Mouse (Mus musculus) granulocyte monocyte progenitor cell, adult 5-6 weeks (primary cell): Measurements from ENCODE around the gene Tmprss6. TPM values are rescaled to one million over a fixed set of nuclear protein-coding genes. Genes with fewer than 3 reads are reported as not detected.

ENCODE experiments used
- ATAC-seq: replicated peaks from 2 replicates; pipeline ENCODE4 v1.8.0; 2016; ENCODE audit warnings: mild to moderate bottlenecking, moderate TSS enrichment, inconsistent platforms; ENCODE audit not compliant: poor library complexity, severe bottlenecking
- total RNA-seq, 2 experiments: library from RNA; stranded (forward) in 1 of 2; stranded (reverse) in 1 of 2; fragments of 200-712, 200-1000 nt in 1 of 2; fragments of >200 nt in 1 of 2; fragmentation: Nextera tagmentation in 1 of 2; gene quantifications; 2 replicates each; pipeline ENCODE4 v1.2.3; 2014 to 2017

Gene Tmprss6
- total RNA-seq (2014; fragmentation: Nextera tagmentation) (not detected in 2 replicates), total RNA-seq (2017) (not detected in 2 replicates)

DNA sequence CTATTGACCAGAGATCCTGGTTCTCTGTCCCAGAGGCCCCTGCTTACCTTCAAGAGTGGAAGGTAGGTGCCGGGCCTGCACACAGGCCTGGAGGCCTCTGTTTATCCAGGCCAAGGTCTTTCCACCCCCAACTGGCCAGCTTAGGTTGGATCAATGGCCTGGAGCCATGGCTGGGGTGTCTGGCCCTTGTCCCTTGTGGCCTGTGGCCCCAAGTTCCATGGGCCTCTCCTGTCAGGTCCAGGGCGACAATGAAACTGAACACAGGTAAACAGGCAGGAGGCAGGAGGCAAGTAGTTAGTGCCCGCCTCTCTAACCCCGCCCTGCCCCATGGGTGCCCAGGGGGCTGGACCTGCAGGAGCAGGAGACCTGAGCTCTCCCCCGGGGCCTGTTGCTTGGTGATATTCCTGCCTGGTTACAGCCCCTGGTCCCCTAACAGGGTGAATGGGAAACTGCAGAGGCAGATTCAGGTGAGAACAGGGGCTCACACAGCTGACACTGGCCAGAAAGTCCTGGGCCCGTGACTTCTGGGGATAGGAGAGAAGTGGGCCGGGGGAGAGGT, at the start of gene Tmprss6:
TSS of gene Tmprss6 (minus strand) at position 256 of the 559 bp plus-strand sequence.
- no peak for ATAC-seq

DNA sequence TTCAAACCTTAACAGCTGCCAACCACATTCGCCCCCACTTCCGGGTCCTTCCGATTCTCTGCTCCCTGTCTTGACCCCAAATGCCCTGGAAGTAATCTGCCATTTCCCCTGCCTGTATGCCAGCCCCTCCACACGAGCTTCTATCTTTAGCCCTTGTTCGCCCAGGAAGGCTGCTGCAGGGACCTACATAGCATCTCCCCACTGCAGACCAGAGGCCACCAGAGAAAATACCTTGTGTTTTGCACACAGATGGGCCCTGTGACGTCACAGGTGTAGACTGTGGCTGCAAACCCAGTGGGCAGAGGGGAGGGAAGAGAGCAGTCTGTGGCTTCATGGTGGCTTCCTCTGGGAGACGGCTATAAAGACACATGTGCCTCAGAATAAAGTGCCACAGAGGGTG, 49.8 kb upstream of the Tmprss6 start:
- no peak for ATAC-seq

DNA sequence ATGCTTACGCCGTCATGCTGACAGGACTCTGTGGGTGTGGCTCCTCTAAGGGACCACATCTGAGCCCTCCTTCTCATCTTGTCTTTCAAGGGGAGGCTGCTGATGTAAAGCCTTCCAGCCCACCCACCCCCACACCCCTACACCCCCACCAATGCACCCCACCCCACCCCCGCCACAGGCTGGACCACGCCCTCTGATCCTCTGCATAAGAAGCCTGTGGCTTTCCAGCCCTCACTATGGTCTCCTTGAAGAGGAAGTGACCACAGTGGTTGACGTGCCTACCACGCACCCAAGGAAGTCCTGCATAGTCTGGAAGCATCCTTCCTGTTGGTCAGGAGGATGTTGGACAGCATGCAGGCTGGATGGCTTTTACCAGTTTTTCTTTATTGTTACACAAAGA, 47.3 kb upstream of the Tmprss6 start:
- ATAC-seq: peak; percentile 62; the same call in 1 of the 2 replicates

DNA sequence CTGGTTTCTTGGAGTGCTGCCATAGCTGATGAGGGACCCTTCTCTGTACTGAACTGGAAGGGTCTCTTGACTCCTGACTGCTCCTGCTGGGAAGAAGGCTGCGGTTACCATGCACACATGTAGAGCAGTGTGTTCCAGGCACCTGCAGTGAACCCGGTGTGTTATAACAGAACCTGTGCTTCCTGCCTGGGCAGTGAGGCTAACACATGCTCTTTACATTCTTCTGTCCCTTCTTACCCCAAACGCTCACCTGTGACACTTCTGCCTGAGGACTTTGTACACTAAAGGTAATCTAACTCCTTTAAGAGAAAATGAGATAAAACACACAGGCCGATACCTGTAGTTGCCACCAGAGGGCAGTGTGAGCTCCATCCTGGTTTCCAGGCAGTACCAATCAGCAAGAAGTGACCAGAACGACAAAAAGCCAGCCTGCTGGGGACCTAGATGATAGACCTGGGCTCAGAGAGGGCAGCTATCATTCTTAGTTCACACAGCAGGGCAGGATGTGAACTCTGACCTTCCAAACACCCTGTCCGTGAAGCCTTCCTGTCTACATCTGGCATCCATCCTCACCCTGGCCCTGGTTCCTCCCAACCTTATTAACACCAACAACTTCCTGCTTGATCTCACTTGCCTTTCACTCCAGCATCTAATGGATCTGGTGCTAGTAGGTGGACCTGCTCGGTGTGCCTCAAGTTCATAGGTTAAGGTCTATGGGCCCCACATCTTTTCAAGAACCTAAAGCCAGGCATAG, 46.1 kb upstream of the Tmprss6 start:
- peak; percentile 39 for ATAC-seq

DNA sequence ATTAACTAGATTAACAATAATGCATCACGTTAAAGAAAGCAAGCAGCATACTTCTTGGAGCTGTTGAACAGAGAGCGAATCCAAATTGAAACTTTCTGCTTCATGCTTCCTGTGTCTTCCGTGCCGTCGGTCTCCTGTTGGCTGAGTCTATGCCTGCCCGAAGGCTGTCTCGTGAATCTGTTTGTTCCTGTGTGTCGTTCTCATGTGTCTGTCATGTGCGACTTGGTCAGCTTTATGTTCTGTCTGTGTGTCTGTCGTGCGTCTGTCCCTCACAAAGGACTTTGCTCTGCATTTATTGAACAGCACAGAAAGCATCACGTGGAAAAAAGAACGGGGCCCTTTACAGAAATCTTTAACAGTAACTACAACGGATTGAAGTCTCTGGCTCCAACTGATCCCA, 44.6 kb upstream of the Tmprss6 start:
- ATAC-seq: no peak

DNA sequence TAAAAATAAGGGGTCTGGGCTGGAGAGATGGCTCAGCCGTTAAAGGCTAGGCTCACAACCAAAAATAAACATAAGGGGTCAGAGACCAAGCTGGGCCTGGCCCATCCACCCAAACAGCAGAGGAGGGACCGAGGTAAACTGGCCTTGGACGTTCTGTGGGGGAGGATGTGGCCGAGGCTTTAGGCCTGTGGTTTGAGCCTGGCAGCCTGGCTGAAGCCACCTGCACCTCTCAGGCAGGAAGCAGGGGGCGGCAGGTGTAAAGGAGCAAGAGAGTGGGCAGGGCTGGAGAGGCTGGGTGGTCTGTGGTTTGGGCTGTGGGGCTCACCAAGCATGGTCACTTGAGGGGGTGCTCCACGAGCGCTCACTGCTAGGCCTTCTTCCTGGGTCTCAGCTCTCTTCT, 43.5 kb upstream of the Tmprss6 start:
- no peak for ATAC-seq

DNA sequence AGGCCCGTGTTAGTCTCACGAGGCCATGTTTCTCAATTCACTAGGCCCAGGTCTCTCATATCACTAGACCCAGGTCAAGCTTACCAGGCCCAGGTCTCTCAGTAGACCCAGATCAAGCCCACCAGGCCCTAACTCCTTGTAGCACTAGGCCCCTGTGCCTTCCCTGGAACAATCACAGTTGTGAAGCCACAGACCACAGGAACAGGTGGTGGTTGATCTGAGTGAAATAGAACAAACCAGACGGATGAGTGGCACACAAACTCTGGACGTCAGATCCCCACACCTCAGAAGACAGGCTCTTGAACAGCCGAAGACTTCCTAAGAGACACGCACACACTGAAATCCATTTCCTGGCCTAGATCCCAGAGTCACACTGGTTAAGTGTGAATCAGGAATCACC, 42.3 kb upstream of the Tmprss6 start:
- ATAC-seq: no peak

DNA sequence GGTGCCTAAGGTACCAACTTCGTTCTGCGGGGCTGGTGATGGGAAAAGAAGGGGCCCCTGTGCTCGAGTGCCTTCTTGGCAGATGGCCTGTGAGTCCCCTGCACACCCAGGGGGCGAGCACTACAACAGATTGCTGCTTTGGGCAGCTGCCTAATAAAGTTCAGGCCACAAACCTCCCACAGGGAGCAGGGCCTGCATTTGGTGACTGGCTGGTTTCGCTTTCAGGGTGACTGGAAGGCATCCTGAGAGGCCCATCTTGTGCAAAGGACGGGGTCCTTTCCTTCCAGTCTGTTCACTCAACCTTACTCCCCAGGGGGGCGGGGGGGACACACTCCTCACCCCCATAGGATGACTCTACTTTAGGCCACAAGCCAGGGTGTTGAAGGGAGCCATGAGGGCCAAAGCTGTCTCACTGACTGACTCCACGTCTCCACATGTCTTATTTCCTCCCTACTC, 41.7 kb upstream of the Tmprss6 start:
- ATAC-seq: no peak

DNA sequence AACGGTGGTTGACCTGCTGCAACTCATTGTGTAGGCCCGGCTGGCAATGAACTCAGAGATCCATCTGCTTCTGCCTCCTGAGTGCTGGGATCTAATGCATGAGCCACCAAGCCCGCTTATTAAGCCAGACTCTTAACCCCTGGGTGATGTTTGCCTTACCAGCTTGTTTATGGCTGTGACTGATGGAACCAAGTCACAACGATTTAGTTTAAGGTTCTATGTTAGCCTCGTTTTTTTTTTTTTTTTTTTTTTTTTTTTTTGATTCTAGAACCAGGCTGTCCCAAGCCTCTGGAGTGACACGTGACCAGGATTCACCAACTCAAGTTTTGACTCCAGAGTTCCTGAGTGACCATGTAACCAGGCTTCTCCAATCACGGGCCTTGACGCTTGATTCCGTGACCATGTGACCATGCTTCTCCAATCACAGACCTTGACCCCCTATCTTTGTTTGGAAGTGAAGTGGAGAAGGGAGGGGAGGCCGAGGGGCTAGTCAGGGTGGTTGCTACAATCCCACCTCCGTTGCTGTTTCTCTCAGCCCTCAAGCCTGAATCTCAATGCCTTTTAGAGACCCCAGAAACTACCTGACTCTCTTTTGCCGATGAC, 41.0 kb upstream of the Tmprss6 start:
- no peak for ATAC-seq

DNA sequence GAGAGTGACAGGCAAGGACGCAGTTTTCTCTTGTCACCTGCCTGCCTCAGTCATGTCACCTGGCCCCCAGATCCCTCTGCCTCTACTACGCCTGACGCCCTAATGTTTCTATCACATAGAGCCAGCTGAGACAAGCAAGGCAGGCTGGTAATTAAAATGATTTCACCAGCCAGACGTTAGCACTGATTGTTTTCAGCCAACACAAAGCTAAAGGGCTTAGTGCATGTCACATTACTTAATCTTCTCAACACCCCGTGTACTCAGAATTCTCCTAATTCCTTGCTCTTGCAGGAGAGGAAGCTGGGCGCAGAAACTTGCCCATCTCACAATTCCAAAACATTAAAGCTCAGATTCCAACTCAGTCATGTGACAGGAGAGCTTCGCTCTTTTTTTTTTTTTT, 40.0 kb upstream of the Tmprss6 start:
- no peak for ATAC-seq

DNA sequence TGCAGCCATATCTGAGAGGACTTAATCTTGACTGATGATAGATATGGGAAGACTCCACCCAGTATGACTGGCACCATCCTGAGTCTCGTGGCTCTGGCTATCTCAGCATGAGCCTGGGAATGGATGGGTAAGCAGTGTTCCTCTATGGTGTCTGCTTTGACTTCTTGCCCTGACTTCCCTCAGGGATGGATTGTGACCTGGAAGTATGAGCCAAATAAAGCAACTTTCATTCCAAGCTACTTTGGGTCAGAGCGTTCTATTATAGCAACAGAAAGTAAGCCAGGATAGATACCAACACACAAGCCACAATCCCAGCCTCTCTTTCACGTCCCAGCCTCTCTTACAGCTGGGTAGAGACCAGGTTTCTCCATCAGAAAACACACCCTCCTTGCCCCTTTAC, 37.1 kb upstream of the Tmprss6 start:
- ATAC-seq: no peak

DNA sequence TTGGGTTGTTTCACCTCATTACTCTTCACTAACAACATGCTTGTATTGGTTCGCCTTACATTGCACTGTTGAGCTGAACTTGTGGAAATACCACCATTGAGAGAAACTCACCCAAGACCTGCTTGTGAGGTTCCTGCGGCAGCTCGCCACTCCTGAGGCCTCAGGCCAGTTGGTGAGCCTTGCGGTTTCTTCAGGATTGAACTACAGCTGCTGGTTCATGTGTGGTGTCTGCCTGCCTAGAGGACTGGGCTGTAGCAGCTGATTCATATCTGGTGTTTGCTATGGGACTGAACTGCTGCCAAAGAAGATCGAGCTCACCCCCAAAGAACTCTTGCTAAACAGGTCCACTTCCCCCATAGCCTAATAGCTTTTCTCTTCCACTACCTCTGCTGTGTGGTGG, 36.4 kb upstream of the Tmprss6 start:
- ATAC-seq: no peak

DNA sequence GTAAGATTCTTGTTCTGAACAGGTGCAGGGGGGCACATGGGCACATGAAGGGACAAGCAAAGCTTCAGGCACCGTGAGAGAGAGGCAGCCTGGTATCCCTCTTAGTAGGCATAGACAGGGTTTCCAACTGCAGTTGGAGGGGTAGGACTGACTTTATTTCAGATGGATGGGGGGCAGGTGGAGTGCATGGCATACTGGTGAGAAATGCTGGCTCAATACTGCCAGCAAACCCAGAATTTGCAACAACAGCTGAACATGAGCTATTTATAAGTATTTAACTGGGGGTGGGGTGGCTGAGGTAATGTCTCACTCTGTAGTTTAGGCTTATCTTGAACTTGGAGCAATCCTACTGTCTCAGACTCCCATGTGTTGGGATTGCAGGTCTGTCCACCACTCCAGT, 35.6 kb upstream of the Tmprss6 start:
- ATAC-seq: no peak

DNA sequence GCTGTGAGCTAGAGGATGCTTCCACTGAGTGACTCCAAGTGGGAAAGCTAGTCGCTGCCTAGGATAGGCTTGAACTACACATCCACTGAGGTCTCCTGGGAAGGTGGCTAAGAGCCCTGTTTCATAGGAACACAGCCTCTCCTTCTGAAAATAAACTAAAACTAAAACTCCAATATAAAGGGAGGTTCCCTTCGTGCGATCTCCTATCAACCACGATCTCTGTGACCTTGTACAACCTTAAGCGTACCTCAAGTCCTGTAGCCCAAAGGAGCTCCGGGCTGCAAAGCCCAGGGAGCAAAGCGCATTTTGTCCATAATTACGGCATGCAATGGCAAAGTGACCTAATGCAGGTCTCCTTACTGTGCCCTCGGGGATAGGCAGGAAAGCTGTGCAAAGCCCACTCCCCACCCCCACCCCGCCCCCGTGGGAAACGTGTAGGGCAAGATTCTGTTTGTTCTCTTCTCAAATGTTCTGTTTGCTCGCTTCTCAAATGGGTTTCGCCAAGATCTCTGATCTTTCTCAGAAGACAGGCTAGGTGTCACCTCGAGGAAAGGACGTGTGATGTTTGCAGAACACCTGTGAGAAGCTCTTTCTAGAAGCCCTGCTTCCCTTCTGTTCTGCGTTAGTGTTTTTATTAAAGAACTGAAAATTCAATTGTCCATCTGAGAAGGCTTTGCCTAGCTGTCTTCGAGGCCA, 34.2 kb upstream of the Tmprss6 start:
- ATAC-seq: no peak

DNA sequence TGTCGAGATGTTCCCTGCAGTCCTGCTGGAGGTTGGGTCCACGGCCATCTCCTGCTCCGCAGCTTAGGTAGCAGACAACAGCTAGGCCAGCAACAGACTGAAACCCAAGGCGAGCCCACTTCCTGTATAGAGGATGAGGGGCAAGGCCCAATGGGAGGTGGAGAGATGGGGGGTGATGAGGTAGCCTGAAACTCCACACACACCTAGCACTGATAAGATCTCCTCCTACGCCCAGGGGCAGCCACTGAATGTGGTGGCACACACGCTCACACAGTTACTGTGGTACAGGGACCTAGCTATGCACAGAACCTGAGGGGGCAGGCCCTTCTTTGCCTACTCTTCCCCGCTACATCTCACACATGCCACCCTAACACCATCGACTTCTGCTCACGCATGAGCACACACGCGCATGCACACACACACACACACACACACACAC, 26.6 kb upstream of the Tmprss6 start, which contains the start of gene Il2rb:
TSS of gene Il2rb (minus strand) at position 304 of the 439 bp plus-strand sequence.
- ATAC-seq: no peak

DNA sequence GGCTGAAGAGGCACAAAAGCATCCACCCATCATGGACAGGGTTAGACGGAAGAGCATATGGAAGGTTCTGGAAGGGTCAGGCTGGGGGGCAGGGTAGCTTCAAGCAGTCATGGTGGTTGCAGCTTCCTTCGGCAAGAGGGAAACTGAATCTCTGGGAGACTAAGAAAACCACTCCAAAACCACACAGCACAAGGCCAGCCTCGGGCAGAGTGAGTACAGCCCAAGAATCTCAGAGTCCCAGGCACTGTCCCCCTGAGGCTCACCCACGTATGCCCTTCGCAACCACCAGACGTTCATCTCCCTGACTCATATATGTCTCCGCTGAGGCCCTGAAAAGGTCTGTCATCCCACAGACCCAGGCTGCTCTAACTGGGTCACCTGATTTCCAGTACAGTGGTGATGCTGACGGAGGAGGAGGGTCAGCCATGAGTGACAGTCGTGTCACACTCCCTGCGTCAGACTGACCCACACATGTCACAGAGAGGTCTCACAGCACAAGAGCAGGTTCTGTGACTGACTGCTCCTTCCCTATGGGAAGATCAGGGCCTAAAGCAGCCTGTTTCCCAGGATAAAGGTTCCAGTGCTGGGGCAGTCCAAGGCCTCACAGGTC, 25.1 kb upstream of the Tmprss6 start:
- no peak for ATAC-seq

DNA sequence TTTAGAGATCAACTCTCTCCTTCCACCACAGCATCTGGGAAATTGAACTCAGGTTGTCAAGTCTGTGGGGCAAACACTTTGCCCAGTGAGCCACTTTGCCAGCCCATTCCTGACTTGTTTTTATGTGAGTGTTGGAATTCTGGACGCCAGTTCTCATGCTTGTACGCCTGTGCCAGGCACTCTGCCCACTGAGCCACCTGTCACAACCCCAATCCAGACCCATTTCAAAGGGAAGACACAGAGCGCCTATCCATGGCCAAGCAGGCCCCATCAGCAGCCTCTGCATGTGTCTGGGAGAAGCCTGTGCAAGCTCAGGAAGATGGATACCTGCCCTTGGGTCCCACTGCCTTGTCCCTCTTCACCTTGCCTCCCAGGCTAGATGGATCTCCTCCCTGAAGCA, 22.9 kb upstream of the Tmprss6 start:
- no peak for ATAC-seq

DNA sequence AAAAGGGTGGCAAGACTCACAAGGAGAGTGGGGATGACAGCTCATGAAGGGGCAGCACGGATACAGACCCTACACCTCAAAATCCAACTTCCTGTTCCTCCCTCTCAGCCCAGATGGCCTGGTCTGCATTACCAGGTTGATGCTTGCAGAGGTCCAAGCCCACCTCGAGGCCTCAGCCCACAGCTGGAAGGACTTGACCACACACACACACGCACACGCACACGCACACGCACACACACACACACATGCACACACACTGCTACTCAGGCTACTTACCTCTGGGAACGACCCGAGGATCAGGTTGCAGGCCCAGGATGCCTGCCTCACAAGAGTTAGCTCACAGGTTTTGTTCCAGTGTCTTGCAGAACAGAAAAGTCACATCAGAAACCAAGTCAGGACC, 21.5 kb upstream of the Tmprss6 start:
- no peak for ATAC-seq

DNA sequence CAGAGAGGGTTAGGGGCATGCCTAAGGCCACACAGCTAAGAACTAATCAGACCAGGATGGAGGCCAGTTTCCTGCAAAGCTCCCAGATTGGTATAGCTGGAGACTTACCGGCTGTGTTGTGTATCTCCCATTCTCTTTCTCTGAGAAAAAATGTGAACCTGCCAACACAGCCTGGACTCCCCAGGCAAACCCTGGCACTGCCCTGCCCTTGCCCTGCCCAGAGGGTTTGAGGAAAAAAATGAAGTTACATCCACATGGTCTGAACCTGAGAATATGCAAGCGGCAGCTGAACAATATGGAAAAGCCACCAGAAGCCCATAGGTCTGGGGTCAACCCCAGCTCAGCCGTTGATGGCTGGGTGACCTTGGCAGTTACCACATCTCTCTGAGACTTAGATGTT, 20.8 kb upstream of the Tmprss6 start:
- no peak for ATAC-seq

DNA sequence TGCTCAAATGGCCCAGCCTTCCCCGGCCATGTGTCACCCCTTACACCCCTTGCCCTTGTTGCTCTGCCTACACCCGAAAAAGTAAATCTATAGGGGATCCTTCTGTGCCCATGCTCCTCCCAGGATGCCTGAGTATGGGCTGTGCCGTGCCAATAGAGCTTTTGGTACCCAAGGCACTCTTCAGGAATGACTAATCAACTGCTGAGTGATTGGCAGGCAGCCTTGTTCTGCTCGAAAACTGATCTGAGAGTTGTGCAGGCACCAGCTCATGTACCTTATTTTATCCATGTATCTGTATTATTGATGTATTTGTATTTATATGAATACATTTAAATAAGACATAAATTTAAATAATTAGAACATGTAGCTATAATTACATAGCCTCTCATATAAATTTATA, 18.6 kb upstream of the Tmprss6 start:
- ATAC-seq: no peak

DNA sequence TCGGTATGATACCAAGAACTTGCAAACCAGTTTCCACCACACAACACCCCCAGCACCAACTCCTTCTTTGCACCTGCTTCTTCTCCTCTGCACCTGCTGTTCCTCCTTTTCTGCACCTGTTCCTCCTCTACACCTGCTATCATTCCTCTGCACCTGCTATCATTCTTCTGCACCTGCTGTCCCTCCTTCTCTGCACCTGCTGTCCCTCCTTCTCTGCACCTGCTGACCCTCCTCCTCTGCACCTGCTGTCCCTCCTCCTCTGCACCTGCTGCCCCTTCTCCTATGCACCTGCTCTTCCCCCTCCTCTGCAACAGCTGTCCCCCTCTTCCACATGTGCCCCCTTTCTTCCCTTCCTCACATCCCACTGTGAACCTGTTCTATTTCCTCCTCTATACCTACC, 18.1 kb upstream of the Tmprss6 start:
- no peak for ATAC-seq
